Comparison of ENCODE assay signal across 20 mouse cellular contexts in the genomic region with DNA sequence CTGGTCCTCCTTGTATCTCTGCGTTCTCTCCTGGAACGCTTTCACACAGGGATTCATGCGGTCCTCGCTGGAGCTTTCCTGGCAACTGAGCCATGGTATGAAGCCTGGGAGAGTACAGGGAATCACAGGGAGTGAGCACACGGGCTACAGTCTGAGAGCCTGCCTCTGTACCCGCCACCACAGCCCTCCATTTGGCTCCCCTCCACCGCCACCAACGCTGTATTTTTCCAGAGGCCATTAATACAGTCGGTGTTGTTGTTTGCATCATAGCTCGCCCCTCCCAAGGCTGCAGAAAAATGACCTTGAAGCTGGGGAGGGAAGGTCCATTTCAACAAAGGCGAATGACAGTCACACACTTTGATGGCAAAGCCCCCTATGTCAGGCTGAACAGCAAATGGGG. TPM values are rescaled to one million over a fixed set of nuclear protein-coding genes. Genes with fewer than 3 reads are reported as not detected.
DNase-seq lines count a peak whose midpoint lies in the region; ATAC-seq lines count a peak whose summit lies in the region.
"Had no signal": no experiment of that assay in that cellular context is flagged by ENCODE, and none has a peak within 500 bp of the region (broad histone marks: within the 10 kb centered on the region; RNA-seq: fewer than 3 reads in every experiment).

No protein-coding gene starts in this region.

- ATAC-seq in hindbrain, embryonic 11.5 days (ENCODE audit: low FRiP score), result no peak
- peak; percentile 78 for ATAC-seq in forebrain, embryonic 16.5 days
- ATAC-seq in midbrain, embryonic 15.5 days (replicated peaks), result no peak; the same call in 1 of the 2 replicates

- no peak overlapping the region for H3K9ac ChIP-seq in hindbrain, embryonic 11.5 days (ENCODE audit: low read depth, low read length)
- peak overlapping the region; percentile 5; the same call in 1 of the 2 replicates for H3K9ac ChIP-seq in forebrain, embryonic 16.5 days (replicated peaks; ENCODE audit: low read depth, low read length)
- no peak overlapping the region for H3K9ac ChIP-seq in midbrain, embryonic 15.5 days
- H3K9ac ChIP-seq: embryonic facial prominence, embryonic 12.5 days; lung, embryonic 15.5 days had no signal

- 84% methylated on average over 11 of the region's 11 CpGs for WGBS in hindbrain, embryonic 10.5 days
- 85% methylated on average over 11 of the region's 11 CpGs for WGBS in hindbrain, embryonic 11.5 days
- 46% methylated on average over 11 of the region's 11 CpGs for WGBS in forebrain, embryonic 16.5 days
- WGBS in midbrain, embryonic 15.5 days, result 69% methylated on average over 11 of the region's 11 CpGs

- no peak overlapping the region for H3K4me3 ChIP-seq in hindbrain, embryonic 10.5 days
- no peak overlapping the region for H3K4me3 ChIP-seq in hindbrain, embryonic 11.5 days (ENCODE audit: low read depth, low read length)
- H3K4me3 ChIP-seq in forebrain, embryonic 16.5 days (replicated peaks; ENCODE audit: low read length), result no peak overlapping the region
- no peak overlapping the region for H3K4me3 ChIP-seq in midbrain, embryonic 15.5 days
- H3K4me3 ChIP-seq: embryonic facial prominence, embryonic 12.5 days; lung, embryonic 15.5 days; myocyte had no signal

- H3K4me1 ChIP-seq in hindbrain, embryonic 10.5 days (replicated peaks), result peaks cover 4% of the 10 kb centered on the region
- H3K4me1 ChIP-seq in hindbrain, embryonic 11.5 days (replicated peaks; ENCODE audit: control insufficient read depth, insufficient read depth, low read length), result no peaks in the 10 kb centered on the region
- peaks cover 6% of the 10 kb centered on the region for H3K4me1 ChIP-seq in forebrain, embryonic 16.5 days (replicated peaks; ENCODE audit: control insufficient read depth, insufficient read depth, low read length)
- H3K4me1 ChIP-seq in midbrain, embryonic 15.5 days, result no peaks in the 10 kb centered on the region; the same call in 1 of the 2 replicates
- H3K4me1 ChIP-seq: lung, embryonic 15.5 days had no signal

- H3K27me3 ChIP-seq in hindbrain, embryonic 10.5 days (ENCODE audit: insufficient read depth, poor library complexity, severe bottlenecking), result no peaks in the 10 kb centered on the region
- no peaks in the 10 kb centered on the region for H3K27me3 ChIP-seq in hindbrain, embryonic 11.5 days (ENCODE audit: control insufficient read depth, insufficient read depth, low read length)
- H3K27me3 ChIP-seq in forebrain, embryonic 16.5 days (replicated peaks; ENCODE audit: control insufficient read depth, insufficient read depth, low read length), result no peaks in the 10 kb centered on the region
- no peaks in the 10 kb centered on the region for H3K27me3 ChIP-seq in midbrain, embryonic 15.5 days (replicated peaks)
- H3K27me3 ChIP-seq: embryonic facial prominence, embryonic 12.5 days; lung, embryonic 15.5 days had no signal

- no peaks in the 10 kb centered on the region for H3K36me3 ChIP-seq in hindbrain, embryonic 10.5 days
- H3K36me3 ChIP-seq in hindbrain, embryonic 11.5 days (ENCODE audit: control insufficient read depth, insufficient read depth, low read length), result no peaks in the 10 kb centered on the region
- H3K36me3 ChIP-seq in forebrain, embryonic 16.5 days (ENCODE audit: control insufficient read depth, insufficient read depth), result no peaks in the 10 kb centered on the region
- H3K36me3 ChIP-seq in midbrain, embryonic 15.5 days (replicated peaks), result no peaks in the 10 kb centered on the region
- H3K36me3 ChIP-seq: embryonic facial prominence, embryonic 12.5 days; lung, embryonic 15.5 days had no signal

- H3K27ac ChIP-seq in hindbrain, embryonic 10.5 days, result peak overlapping the region; percentile 53; the same call in 1 of the 2 replicates
- no peak overlapping the region for H3K27ac ChIP-seq in hindbrain, embryonic 11.5 days (ENCODE audit: low read depth, low read length)
- peak overlapping the region; percentile 41 for H3K27ac ChIP-seq in forebrain, embryonic 16.5 days (ENCODE audit: low read length)
- H3K27ac ChIP-seq in midbrain, embryonic 15.5 days, result peak overlapping the region; percentile 10
- H3K27ac ChIP-seq: embryonic facial prominence, embryonic 12.5 days; lung, embryonic 15.5 days had no signal

- no peaks in the 10 kb centered on the region for H3K9me3 ChIP-seq in hindbrain, embryonic 10.5 days
- H3K9me3 ChIP-seq in hindbrain, embryonic 11.5 days (ENCODE audit: control insufficient read depth, low read length), result no peaks in the 10 kb centered on the region
- no peaks in the 10 kb centered on the region for H3K9me3 ChIP-seq in forebrain, embryonic 16.5 days (ENCODE audit: control insufficient read depth, low read length)
- H3K9me3 ChIP-seq in midbrain, embryonic 15.5 days, result no peaks in the 10 kb centered on the region
- H3K9me3 ChIP-seq: embryonic facial prominence, embryonic 12.5 days; lung, embryonic 15.5 days had no signal

- no peak for DNase-seq in hindbrain, embryonic 10.5 days (ENCODE audit: low spot score)
- DNase-seq in hindbrain, embryonic 11.5 days (ENCODE audit: low spot score), result no peak
- peak; percentile 36 for DNase-seq in adrenal gland, postnatal 25 days
- DNase-seq in T-cell, adult 2 months (ENCODE audit: low spot score), result no peak
- DNase-seq in thymus, postnatal 36 days, result no peak
- DNase-seq: cerebellum, adult 11-12 months; gastrocnemius, postnatal 14 days; kidney, adult 11 months; kidney, postnatal 14 days; right cerebral cortex, postnatal 25 days had no signal

- no peak overlapping the region for H3K4me2 ChIP-seq in hindbrain, embryonic 11.5 days (replicated peaks; ENCODE audit: low read depth, low read length)
- no peak overlapping the region for H3K4me2 ChIP-seq in forebrain, embryonic 16.5 days (ENCODE audit: low read length)
- no peak overlapping the region for H3K4me2 ChIP-seq in midbrain, embryonic 15.5 days
- H3K4me2 ChIP-seq: embryonic facial prominence, embryonic 12.5 days; liver, embryonic 11.5 days; lung, embryonic 15.5 days had no signal

RNA-seq across cellular contexts. Expression of a gene that starts 5.1 kb away (rescaled TPM):
- 0.16 TPM in 1 of 2 replicates, not detected in the other for polyA plus RNA-seq in hindbrain, embryonic 10.5 days (2016; fragmentation: Nextera tagmentation; extraction: Ambion mirVana)
- not detected in 2 replicates for polyA plus RNA-seq in hindbrain, embryonic 11.5 days (2014; fragmentation: Nextera tagmentation; extraction: Ambion mirVana)
- not detected in 2 replicates for total RNA-seq in adrenal gland, postnatal 25 days (2021)
- not detected in 2 replicates for polyA plus RNA-seq in forebrain, embryonic 16.5 days (2015; fragmentation: Nextera tagmentation; extraction: Ambion mirVana)
- not detected in 2 replicates for polyA plus RNA-seq in midbrain, embryonic 15.5 days (2015; fragmentation: Nextera tagmentation; extraction: Ambion mirVana)
- total RNA-seq: common myeloid progenitor, adult 5-6 weeks; gastrocnemius, postnatal 14 days; heart, postnatal 25 days; layer of hippocampus, postnatal 25 days; megakaryocyte, adult 5-6 weeks had no signal
- polyA plus RNA-seq: lung, embryonic 15.5 days; myocyte had no signal

RNA-seq across cellular contexts. Expression of a gene that starts 29.7 kb away (rescaled TPM):
- polyA plus RNA-seq in hindbrain, embryonic 10.5 days (2016; fragmentation: Nextera tagmentation; extraction: Ambion mirVana), result not detected in 2 replicates
- 0.11 TPM in 1 of 2 replicates, not detected in the other for polyA plus RNA-seq in hindbrain, embryonic 11.5 days (2014; fragmentation: Nextera tagmentation; extraction: Ambion mirVana)
- not detected in 2 replicates for total RNA-seq in adrenal gland, postnatal 25 days (2021)
- 0.36 and 0.57 TPM in 2 replicates for polyA plus RNA-seq in forebrain, embryonic 16.5 days (2015; fragmentation: Nextera tagmentation; extraction: Ambion mirVana)
- 0.18 TPM in 1 of 2 replicates, not detected in the other for polyA plus RNA-seq in midbrain, embryonic 15.5 days (2015; fragmentation: Nextera tagmentation; extraction: Ambion mirVana)
- total RNA-seq: common myeloid progenitor, adult 5-6 weeks; gastrocnemius, postnatal 14 days; heart, postnatal 25 days; layer of hippocampus, postnatal 25 days; megakaryocyte, adult 5-6 weeks had no signal
- polyA plus RNA-seq: embryonic facial prominence, embryonic 12.5 days; myocyte had no signal
